Mouse (Mus musculus) testis, postnatal 14 days (tissue): ENCODE measurements around the gene Lrrk1.

Experiments
- DNase-seq: peaks from one replicate; pipeline ENCODE4 v3.0.0; 2021; ENCODE audit warnings: low spot score

Lrrk1 gene

GRCm38 (mm10) chr7:66336955-66337354, 51.2 kb downstream of the Lrrk1 start:
- DNase-seq = no peak

GRCm38 (mm10) chr7:66333906-66334500, 54.1 kb downstream of the Lrrk1 start:
- no peak for DNase-seq

GRCm38 (mm10) chr7:66332340-66332739, 55.8 kb downstream of the Lrrk1 start:
- DNase-seq = no peak

GRCm38 (mm10) chr7:66330610-66331009, 57.5 kb downstream of the Lrrk1 start:
- DNase-seq = no peak

- no peak for DNase-seq
Observed at GRCm38 (mm10) chr7:66327516-66327915, 60.6 kb downstream of the Lrrk1 start.

- DNase-seq = no peak
Observed at GRCm38 (mm10) chr7:66325419-66326053, 62.6 kb downstream of the Lrrk1 start.

GRCm38 (mm10) chr7:66323252-66324015, 64.7 kb downstream of the Lrrk1 start:
- DNase-seq = no peak

GRCm38 (mm10) chr7:66320996-66321395, 67.2 kb downstream of the Lrrk1 start:
- no peak for DNase-seq

GRCm38 (mm10) chr7:66318147-66318546, 70.0 kb downstream of the Lrrk1 start:
- DNase-seq = no peak

- no peak for DNase-seq
Observed at GRCm38 (mm10) chr7:66310670-66311656, 77.2 kb downstream of the Lrrk1 start.

- no peak for DNase-seq
Observed at GRCm38 (mm10) chr7:66309950-66310669, 78.0 kb downstream of the Lrrk1 start.

GRCm38 (mm10) chr7:66309240-66309949, 78.8 kb downstream of the Lrrk1 start:
- no peak for DNase-seq

GRCm38 (mm10) chr7:66308581-66309239, 79.4 kb downstream of the Lrrk1 start:
- DNase-seq = no peak

GRCm38 (mm10) chr7:66307791-66308190, 80.4 kb downstream of the Lrrk1 start:
- DNase-seq = no peak

GRCm38 (mm10) chr7:66305714-66306198, 82.4 kb downstream of the Lrrk1 start:
- DNase-seq = no peak

GRCm38 (mm10) chr7:66304993-66305713, 83.0 kb downstream of the Lrrk1 start:
- no peak for DNase-seq

GRCm38 (mm10) chr7:66303922-66304660, 84.1 kb downstream of the Lrrk1 start:
- no peak for DNase-seq

- DNase-seq = no peak
Observed at GRCm38 (mm10) chr7:66301486-66301885, 86.7 kb downstream of the Lrrk1 start.

GRCm38 (mm10) chr7:66300680-66301079, 87.5 kb downstream of the Lrrk1 start:
- DNase-seq = peak; percentile 75
